Mouse (Mus musculus) gastrocnemius, postnatal 14 days (tissue): ENCODE results near the gene Map3k9. TPM values are rescaled to one million over a fixed set of nuclear protein-coding genes. Genes with fewer than 3 reads are reported as not detected.

Experiments used
- total RNA-seq, 2 experiments: library from RNA; stranded (reverse); gene quantifications; 2 replicates each; pipeline ENCODE4 v1.2.3; 2021

The Map3k9 gene
- total RNA-seq, 2 experiments from 2014 or later = 0.11 TPM; not detected in 1

Other genes starting within 250 kb of the Map3k9 start
- 10 to 100 TPM; 32.6 to 33.6 TPM for gene Gm20498, start 248.3 kb downstream of the Map3k9 start, total RNA-seq
- 10 to 100 TPM; 26.1 to 26.2 TPM for gene Synj2bp, start 248.3 kb downstream of the Map3k9 start, total RNA-seq
- gene Adam21, start 212.7 kb downstream of the Map3k9 start, total RNA-seq = not detected
- 10 to 100 TPM; 12.8 TPM for gene Med6, start 186.2 kb downstream of the Map3k9 start, total RNA-seq
- 10 to 100 TPM; 11.5 to 21.3 TPM for gene Ttc9, start 149.9 kb downstream of the Map3k9 start, total RNA-seq
- gene Pcnx, start 78.8 kb upstream of the Map3k9 start, total RNA-seq = 10 to 100 TPM; 36.0 to 37.4 TPM